Mouse (Mus musculus): ENCODE results near the gene Mb21d2.
A peak's percentile ranks its signal among the peaks of the same experiment; 100 is the strongest.

Gene Mb21d2

GRCm38 (mm10) chr16:28928815-28929685 lies at the start of gene Mb21d2:
TSS of gene Mb21d2 (minus strand) at chr16:28929673.
- peak; percentile 64 for DNase-seq (ENCODE audit: low spot score)

DNA sequence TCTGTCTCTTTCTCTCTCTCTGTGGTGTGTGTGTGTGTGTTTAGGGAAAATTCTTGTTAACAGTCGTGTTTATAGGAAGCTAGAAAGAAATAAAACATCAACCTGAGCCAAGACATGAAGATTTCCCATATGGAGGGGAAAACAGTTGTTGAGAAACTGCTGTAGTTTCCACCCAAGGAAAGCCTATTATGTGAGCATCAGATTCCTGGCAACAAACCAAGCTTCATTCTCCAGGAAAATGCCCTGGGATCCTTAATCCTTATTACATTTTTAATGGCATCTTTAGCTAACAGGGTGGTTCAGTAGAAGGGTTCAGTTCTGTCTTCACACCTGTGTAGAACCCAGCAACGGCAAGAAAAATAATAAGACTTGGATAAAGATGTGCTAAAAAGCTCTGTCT lies 36.8 kb upstream of the Mb21d2 start:
- DNase-seq (ENCODE audit: low spot score) = peak; percentile 14

- peak; percentile 16 for DNase-seq (ENCODE audit: low spot score)
These were observed 34.6 kb upstream of the Mb21d2 start for GRCm38 (mm10) chr16:28964048-28964447.

GRCm38 (mm10) chr16:28962987-28963386 lies 33.5 kb upstream of the Mb21d2 start:
- peak; percentile 20 for DNase-seq (ENCODE audit: low spot score)

GRCm38 (mm10) chr16:28949810-28950209 lies 20.3 kb upstream of the Mb21d2 start:
- no peak for DNase-seq (ENCODE audit: low spot score)

- no peak for DNase-seq (ENCODE audit: low spot score)
These were observed 13.8 kb upstream of the Mb21d2 start for GRCm38 (mm10) chr16:28943254-28943653.

DNA sequence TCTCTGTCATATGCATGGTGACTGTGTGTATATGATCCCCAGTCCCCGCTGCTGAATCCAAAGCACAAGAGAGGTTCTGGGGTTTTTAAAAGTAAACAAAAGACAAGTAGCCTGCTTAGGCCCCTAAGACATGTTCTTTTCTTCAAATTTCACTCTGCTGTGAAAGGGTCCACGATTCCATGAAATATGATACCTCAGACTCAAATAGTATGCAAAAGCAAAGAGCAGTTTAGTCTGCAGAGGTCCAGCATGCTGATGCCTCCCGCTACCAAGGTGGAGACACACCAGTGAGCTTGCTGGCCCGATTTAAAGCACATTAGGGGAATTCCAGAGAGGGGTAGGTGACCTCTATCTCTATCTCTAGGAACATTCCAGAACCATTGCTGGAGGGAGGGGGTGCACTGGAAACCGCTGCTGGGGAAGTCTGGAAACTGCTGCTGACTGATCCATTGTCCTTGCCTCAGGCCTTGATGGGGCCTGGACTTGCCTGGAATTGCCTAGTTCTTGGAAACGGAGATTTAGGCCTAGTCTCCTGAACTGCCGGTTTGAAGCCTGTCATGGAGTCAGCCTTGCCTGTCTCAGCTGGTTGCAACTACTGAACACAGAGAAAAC lies 6.8 kb upstream of the Mb21d2 start:
- DNase-seq (ENCODE audit: low spot score) = no peak

GRCm38 (mm10) chr16:28935701-28936100 lies 6.2 kb upstream of the Mb21d2 start:
- DNase-seq (ENCODE audit: low spot score) = no peak

DNA sequence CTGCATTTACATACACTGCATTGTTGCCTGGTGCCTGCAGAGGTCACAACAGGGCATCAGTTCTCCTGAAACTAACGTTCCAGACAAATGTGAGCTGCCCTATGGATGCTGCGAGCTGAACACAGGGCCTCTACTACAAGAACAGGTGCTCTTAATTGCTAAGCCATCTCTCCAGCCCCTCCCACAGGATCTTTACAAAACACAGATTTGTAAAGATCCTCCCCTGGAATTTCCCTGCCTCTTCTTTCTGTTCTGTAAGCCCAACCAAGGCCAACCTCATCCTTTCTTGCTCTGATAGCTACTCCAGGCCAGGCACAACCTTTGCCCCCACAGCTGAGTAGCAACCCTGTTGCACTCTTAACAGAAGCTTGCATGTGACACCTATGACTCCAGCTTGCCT lies 1.7 kb upstream of the Mb21d2 start:
- DNase-seq (ENCODE audit: low spot score) = no peak

- no peak for DNase-seq (ENCODE audit: low spot score)
These were observed 953 bp upstream of the Mb21d2 start for GRCm38 (mm10) chr16:28930426-28930825.

- DNase-seq (ENCODE audit: low spot score) = peak; percentile 74
These were observed 316 bp upstream of the Mb21d2 start for GRCm38 (mm10) chr16:28929686-28930291.

GRCm38 (mm10) chr16:28928466-28928814 lies 1.0 kb downstream of the Mb21d2 start:
- DNase-seq (ENCODE audit: low spot score) = peak; percentile 43

DNA sequence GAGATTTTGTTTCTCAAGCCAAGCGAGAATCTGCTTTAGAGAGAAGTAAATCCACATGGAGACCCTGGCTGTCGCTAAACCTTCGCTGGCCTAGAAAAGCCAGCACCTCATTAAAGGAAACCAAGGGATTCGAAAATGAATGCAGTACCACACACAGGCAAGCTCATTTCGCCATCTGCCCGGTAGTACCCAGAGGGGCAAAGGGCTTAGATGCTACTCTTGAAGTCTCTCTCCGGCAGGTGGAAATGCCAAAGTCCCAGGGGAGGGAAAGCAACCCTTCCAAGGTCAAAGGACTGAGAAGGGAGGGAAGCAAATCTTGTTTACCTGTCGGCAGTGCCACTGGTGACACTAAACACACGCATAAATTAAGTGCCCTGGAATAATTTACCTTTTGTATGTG lies 2.1 kb downstream of the Mb21d2 start:
- no peak for DNase-seq (ENCODE audit: low spot score)

DNA sequence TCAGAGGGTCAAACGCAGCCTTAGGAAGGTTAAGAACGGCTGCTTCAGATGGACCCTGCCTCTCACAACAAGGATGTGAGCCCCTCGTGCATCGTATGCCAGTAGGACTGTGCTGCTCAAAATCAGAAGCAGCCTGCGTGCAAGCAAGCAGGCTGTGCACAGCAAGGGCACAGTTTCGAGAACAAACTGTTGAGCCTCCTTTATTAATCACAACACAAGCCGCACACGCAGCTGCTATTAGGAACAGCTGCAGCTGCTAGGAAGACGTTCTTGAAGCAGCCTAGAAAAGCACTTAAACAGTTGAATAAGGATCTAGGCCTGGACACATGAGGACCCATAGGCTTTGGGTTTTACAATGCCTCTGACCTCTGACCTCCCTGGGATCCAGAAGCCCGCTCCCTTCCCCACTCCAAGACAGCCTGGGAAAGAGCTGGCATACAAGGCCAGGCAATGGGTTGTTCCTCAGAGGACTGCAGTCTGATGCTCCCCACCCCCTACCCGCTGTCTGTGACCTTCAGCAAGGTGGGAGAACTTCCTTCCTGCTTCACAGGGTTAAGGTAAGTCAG lies 10.1 kb downstream of the Mb21d2 start:
- no peak for DNase-seq (ENCODE audit: low spot score)

- no peak for DNase-seq (ENCODE audit: low spot score)
These were observed 14.1 kb downstream of the Mb21d2 start for GRCm38 (mm10) chr16:28915362-28915761.

GRCm38 (mm10) chr16:28914709-28915108 lies 14.8 kb downstream of the Mb21d2 start:
- no peak for DNase-seq (ENCODE audit: low spot score)

DNA sequence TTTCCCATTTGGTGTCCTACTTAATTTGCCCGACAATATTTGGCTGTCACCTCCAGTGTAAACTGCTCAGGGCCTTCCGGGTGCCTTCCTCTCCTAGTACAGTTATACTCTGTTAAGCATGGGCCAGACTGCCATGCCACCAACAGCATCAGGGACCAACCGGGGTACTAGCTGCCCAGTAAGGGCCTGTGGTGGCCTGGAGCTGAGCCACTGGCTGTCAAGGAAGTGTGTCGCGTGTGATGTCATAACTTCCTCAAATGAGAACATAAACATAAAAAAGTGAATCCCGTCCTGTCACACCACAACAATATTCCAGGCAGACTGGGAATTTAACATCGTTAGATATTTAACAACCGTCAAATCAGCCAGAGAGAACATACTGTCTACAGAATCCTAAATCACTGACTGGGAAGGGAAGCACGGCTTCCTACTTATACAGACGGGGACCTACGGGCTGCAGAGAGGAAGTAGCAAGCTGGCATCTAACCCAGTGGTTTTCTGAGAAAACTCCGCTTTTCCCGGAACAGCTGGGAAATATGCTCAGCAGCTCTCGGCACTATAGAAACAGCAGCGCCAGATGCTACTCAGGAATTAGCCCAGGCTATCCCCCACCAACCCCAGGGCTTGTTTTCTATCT lies 17.9 kb downstream of the Mb21d2 start:
- no peak for DNase-seq (ENCODE audit: low spot score)

GRCm38 (mm10) chr16:28906370-28907275 lies 22.9 kb downstream of the Mb21d2 start:
- no peak for DNase-seq (ENCODE audit: low spot score)

DNA sequence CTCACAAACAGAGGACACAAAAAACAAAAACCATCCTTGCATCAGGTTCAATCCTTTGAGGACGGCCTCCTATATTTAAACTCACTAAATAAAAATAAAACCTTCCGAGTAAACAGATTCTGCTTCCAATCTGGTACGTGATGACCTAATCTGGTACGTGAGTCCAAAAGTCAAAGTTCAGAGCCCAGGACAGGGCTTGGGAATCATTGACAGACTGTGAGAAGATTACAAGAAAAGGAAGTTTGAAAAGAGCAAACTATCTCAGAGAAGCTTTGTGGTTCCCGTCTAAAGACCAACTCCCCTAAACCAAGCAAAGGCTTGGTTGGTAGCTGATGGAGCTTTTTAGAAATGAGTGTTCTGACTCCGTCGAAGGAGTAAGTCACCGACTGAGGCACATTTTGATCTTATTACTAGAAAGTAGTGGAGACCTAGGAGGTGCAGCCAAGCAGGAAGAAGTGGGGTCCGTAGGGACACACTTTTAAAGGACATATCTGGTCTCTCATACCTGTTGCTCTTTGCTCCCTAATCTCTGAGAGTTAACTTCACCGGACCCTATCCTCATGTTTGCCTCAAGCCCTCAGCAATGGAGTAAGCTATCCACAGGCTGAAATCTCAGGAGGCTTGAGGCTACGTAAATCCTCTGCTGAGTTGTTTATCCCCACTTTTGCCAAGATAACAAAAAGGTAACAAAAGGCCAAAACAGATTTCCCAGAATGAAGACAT lies 23.7 kb downstream of the Mb21d2 start:
- peak; percentile 25 for DNase-seq (ENCODE audit: low spot score)

Data from adipocyte (in vitro differentiated cells).